Mouse (Mus musculus): Measurements from ENCODE around the gene Hal.

Hal gene

GRCm38 (mm10) chr10:93488066-93488827, at the start of gene Hal:
Gene Hal, plus strand, starts transcription at chr10:93488768.
- DNase-seq: no peak

GRCm38 (mm10) chr10:93441501-93441900, 47.1 kb upstream of the Hal start:
- DNase-seq: no peak

GRCm38 (mm10) chr10:93442183-93442582, 46.4 kb upstream of the Hal start:
- no peak for DNase-seq

GRCm38 (mm10) chr10:93444407-93444806, 44.2 kb upstream of the Hal start:
- DNase-seq: no peak

GRCm38 (mm10) chr10:93447398-93447797, 41.2 kb upstream of the Hal start:
- no peak for DNase-seq

- DNase-seq: no peak
These were observed 33.9 kb upstream of the Hal start for GRCm38 (mm10) chr10:93454652-93455014.

GRCm38 (mm10) chr10:93460106-93460505, 28.5 kb upstream of the Hal start:
- no peak for DNase-seq

- no peak for DNase-seq
These were observed 25.7 kb upstream of the Hal start for GRCm38 (mm10) chr10:93462692-93463382.

GRCm38 (mm10) chr10:93463611-93464010, 25.0 kb upstream of the Hal start:
- DNase-seq: no peak

GRCm38 (mm10) chr10:93467259-93467658, 21.3 kb upstream of the Hal start:
- no peak for DNase-seq

GRCm38 (mm10) chr10:93467791-93468190, 20.8 kb upstream of the Hal start:
- DNase-seq: no peak

- peak; percentile 96 for DNase-seq
These were observed 17.2 kb upstream of the Hal start for GRCm38 (mm10) chr10:93471415-93471814.

GRCm38 (mm10) chr10:93484511-93484910, 4.1 kb upstream of the Hal start:
- DNase-seq: no peak

- DNase-seq: peak; percentile 14
These were observed 3.4 kb upstream of the Hal start for GRCm38 (mm10) chr10:93485055-93485691.

GRCm38 (mm10) chr10:93486622-93487021, 1.9 kb upstream of the Hal start:
- DNase-seq: no peak

GRCm38 (mm10) chr10:93488828-93489226, 259 bp downstream of the Hal start:
- no peak for DNase-seq

- DNase-seq: no peak
These were observed 1.9 kb downstream of the Hal start for GRCm38 (mm10) chr10:93490451-93490850.

- no peak for DNase-seq
These were observed 12.3 kb downstream of the Hal start for GRCm38 (mm10) chr10:93500864-93501263.

GRCm38 (mm10) chr10:93501346-93501745, 12.8 kb downstream of the Hal start:
- DNase-seq: no peak

- no peak for DNase-seq
These were observed 19.9 kb downstream of the Hal start for GRCm38 (mm10) chr10:93508383-93508970.

- no peak for DNase-seq
These were observed 21.1 kb downstream of the Hal start for GRCm38 (mm10) chr10:93509532-93510153.

- no peak for DNase-seq
These were observed 26.9 kb downstream of the Hal start for GRCm38 (mm10) chr10:93515419-93515818.

GRCm38 (mm10) chr10:93515927-93516326, 27.4 kb downstream of the Hal start:
- no peak for DNase-seq
